Mouse (Mus musculus) erythroblast, embryonic 14.5 days (primary cell): ENCODE results near the gene Gm9573.

Source experiments
- GATA1 ChIP-seq: IDR thresholded peaks from 2 replicates; pipeline ENCODE4 v1.6.1; 2012; ENCODE audit warnings: low read length, inconsistent platforms, mixed read lengths
- TAL1 ChIP-seq: IDR thresholded peaks from 3 replicates; pipeline ENCODE4 v1.6.1; 2012; ENCODE audit warnings: low read length, inconsistent platforms, mixed read lengths

GRCm38 (mm10) chr17:35591731-35592130, 34.7 kb downstream of the Gm9573 start:
- no peak for TF ChIP-seq TAL1
- no peak for TF ChIP-seq GATA1
